Mouse (Mus musculus) thymus, postnatal 0 days (tissue): ENCODE results near the gene Sf3b2. TPM values are rescaled to one million over a fixed set of nuclear protein-coding genes. Genes with fewer than 3 reads are reported as not detected.
A peak's percentile ranks its signal among the peaks of the same experiment; 100 is the strongest.

Experiments used
- DNase-seq: peaks from one replicate; pipeline ENCODE4 v3.0.0-alpha.2; 2015; ENCODE audit warnings: low spot score
- polyA plus RNA-seq: library from polyadenylated mRNA; unstranded; fragments of >200 nt; fragmentation: Nextera tagmentation; extraction: Ambion mirVana; gene quantifications from 2 replicates; pipeline ENCODE4 v1.2.1, GENCODE M21; 2015

Sf3b2 gene
- polyA plus RNA-seq = 294 and 319 TPM in 2 replicates

DNA sequence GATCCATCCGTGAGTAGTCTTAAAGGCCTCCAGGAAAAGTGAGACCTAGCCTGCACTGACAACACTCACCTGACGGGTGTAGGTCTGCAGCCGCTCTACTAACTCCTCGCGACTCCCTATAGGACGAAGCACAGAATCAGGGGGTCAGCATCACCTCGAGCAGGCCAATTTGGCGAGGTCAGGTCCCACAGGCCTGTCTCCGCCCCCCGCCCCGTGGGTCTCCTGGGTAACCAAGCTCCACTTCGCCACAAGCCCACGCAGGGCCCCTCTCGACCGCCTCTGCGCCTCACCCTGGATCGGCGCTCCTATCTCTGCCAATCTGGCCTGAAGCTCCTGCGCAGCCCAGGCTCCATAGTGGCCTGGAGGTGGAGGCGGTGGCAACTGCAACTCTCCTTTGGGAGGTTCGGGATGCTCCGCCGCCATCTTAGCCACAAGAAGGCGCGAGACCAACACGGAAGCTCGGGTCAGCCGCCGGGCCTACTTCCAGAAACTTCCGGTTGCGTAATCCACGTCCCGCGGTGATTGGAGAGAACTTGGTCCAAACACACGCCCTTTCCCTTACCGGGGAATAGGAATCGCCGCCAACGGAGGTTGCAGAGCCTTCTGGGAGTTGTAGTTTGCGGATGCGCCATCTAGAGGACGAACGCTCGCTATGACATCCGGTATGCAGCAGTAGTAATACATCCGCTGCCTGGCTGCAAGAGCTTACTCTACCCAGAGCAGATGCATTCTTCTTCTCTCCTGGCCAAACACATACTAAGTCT, at the start of gene Sf3b2:
TSS of gene Sf3b2 (minus strand) at position 484 of the 764 bp plus-strand sequence.
- peak; percentile 99 for DNase-seq

DNA sequence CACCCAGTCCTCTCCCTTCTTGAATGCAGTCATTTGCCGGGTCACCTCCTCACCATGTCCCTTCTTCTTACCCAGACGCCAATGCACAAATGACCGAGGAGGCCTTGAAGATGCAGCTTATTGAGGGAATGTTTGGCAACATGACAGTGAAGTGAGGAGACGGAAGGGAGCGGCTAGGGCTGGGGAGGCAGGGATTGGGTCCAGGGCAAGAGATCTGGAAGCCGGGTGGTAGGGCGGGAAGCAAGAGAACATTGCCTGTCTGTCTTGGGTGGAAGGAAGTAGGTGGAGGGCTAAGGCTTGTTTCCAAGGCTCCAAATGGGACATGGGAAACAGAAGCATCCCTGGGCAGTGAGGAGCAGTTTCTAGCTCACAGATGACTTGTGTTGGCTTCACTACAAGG, 46.1 kb upstream of the Sf3b2 start:
- no peak for DNase-seq

DNA sequence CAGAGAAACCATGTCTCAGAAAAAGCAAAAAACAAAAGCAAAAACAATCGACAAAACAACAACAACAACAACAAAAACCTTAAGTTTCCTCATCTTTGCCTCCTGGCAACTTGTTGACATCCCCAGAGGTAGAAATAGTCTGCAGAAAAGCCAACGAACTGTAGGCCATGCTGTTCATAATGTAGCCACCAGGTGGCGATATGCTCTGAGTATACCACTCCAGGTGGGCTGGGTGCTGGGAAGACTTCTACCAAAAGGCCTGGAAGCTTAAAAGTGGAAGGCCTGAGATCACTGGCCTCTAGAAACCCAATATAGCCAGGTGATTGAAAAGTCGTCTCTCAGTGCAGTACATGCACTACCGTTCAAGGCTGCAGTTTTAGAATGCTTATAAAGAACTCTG, 42.7 kb upstream of the Sf3b2 start:
- DNase-seq = peak; percentile 80

DNA sequence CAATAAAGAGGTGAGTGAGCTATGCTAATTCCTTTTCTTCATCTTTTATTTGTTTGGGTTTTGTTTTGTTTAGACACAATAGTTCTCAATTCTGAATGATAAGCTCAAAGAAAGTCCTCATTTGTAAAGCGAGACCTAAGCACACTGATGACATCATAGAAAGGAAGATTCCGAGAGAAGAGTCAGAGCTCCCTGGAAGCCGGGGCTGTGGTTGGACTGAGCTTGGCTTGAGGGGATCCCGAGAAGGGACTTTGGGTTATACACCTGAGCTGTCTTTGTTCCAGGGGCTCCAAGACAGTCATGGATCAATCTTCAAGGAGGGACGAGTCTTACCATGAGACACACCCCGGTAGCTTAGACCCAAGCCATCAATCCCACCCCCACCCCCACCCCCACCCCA, 40.2 kb upstream of the Sf3b2 start, which contains the start of gene Catsper1:
TSS of gene Catsper1 (plus strand) at position 301 of the 400 bp plus-strand sequence.
- DNase-seq = no peak

DNA sequence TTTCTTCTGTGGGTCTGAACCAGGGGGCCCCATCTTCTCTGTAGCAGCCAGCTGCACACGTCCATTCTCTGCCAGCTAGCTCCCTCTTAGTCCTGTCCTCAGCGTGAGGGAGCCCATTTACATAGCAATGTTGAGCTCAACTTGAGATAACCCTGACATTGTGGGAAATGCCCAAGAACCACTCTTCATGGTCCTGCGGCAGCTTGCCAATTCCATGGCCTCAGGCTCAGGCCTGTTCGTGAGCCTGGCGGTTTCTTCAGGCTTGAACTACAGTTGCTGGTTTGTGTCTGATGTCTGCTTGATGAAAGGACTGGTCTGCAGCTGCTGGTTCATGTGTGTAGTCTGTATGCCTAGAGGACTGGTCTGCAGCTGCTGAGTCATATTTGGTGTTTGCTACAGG, 39.5 kb upstream of the Sf3b2 start:
- DNase-seq = no peak

- DNase-seq = no peak
Measured at GRCm38 (mm10) chr19:5327970-5328369, 32.7 kb upstream of the Sf3b2 start.

- DNase-seq = peak; percentile 40
Measured at GRCm38 (mm10) chr19:5323801-5324200, 28.5 kb upstream of the Sf3b2 start.

- no peak for DNase-seq
Measured at GRCm38 (mm10) chr19:5313189-5313588, 17.9 kb upstream of the Sf3b2 start.

DNA sequence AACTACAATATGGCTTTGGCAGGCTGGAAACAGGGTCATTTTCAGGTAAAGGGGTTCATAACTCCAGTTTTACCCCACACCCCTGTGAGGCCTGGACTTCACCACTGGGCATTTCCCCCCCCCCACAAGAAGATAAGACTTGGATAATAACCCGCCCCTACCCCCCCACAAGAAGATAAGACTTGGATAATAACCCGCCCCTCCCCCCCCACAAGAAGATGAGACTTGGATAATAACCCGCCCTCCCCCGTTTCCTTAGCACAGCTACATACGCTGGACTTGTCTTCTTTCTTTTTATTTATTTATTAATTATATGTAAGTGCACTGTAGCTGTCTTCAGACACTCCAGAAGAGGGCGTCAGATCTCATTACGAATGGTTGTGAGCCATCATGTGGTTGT, 13.8 kb upstream of the Sf3b2 start:
- DNase-seq = no peak

DNA sequence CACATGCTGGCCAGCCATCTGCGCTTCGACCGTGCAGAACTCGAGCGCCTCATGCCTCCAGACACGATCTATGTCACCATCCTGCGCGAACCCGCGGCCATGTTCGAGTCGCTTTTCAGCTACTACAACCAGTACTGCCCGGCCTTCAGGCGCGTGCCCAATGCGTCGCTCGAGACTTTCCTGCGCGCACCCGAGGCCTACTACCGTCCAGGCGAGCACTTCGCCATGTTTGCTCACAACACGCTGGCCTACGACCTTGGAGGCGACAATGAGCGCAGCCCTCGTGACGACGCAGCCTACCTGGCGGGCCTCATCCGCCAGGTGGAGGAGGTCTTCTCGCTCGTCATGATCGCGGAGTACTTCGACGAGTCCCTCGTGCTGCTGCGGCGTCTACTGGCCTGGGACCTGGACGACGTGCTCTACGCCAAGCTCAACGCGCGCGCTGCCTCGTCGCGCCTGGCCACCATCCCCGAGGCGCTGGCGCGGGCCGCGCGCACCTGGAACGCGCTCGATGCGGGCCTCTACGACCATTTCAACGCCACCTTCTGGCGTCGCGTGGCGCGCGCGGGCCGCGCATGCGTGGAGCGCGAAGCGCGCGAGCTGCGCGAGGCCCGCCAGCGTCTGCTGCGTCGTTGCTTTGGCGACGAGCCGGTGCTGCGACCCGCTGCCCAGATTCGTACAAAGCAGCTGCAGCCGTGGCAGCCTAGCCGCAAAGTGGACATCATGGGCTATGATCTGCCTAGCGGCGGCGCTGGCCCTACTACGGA, 11.9 kb upstream of the Sf3b2 start:
- peak; percentile 52 for DNase-seq

DNA sequence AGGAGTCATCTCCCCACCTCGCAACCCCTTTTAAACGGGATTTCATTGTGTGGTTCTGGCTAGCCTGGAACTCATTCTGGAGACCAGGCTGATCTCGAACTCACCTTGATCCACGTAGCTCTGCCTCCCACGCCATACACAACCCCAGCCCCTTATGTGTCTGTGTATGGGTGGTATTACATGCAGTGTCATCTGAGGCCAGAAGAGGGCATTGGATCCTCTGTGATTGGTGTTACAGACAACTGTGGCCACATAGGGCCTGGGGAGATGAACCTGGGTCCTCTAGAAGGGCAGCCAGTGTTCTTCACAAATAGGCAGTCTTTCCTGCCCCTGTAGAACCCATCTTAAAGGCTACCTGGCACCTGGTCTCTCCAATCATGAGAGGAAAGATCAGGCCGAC, 11.0 kb upstream of the Sf3b2 start:
- DNase-seq = no peak

DNA sequence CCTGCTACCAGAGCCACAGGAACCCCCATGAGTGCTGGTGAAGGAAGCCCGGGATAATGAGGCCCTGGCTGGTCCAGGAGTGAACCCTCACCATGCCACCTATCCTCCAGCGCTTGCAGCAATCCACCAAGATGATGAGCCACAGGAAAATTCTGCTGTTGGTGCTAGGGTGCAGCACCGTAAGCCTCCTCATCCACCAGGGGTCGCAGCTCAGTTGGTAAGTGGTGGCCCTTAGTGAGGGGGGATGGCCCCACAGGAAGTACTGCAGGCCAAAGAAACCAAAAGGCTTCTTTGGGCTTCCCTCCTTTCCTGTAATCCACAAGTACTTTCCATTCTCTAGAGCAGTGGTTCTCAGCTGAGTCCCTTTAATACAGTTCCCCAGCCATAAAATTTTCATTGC, 7.2 kb upstream of the Sf3b2 start:
- peak; percentile 88 for DNase-seq

GRCm38 (mm10) chr19:5300588-5300987, 5.3 kb upstream of the Sf3b2 start:
- no peak for DNase-seq

DNA sequence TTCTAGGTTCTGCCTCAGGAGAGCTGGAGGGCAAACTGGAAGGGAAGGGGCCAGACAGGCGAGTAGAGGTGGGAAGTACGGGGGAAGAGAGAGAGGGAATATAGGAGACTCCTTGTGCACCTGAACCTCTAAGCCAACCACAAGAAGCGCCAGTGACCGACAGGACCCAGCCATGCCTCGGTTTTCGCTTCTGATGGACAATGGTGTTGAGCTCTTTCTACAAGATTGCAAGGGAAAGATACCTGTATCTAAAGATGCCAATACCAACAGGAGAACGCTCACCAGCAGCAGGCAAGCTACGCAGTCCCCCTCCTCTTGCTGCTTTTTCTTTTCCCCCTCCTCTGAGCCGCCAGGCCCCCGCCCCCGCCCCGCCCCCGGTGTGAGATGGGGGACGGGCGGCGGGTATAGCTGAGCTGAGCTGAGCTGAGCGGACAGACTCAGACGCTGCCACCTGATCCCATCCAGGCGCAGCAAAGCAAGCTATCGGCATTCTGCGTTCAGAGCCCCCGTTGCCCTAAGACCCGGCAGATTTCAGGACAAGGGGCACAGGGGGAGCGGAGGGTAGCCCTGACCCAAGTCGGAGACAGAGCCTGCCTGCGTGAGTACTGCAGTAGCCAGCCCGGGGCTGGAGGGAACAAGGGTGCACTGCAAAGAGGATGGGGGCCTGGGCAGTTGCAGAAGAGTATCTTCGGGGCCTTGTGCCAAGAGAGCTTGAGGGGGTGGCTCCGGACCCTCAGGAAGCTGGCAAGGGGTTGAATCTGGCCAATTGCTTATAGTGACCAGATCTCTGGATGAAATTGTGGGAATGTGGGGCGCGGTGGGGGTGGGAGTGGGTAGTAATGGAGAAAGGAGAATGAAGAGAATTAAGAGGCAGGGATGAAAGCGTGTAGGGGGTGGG, 2.9 kb upstream of the Sf3b2 start, which contains the start of gene Gal3st3:
TSS of gene Gal3st3 (plus strand) at position 429 of the 898 bp plus-strand sequence.
- no peak for DNase-seq

GRCm38 (mm10) chr19:5296630-5297029, 1.4 kb upstream of the Sf3b2 start:
- DNase-seq = no peak

- DNase-seq = no peak
Measured at GRCm38 (mm10) chr19:5295736-5296075, 451 bp upstream of the Sf3b2 start.

GRCm38 (mm10) chr19:5278381-5278780, 16.9 kb downstream of the Sf3b2 start:
- DNase-seq = no peak

DNA sequence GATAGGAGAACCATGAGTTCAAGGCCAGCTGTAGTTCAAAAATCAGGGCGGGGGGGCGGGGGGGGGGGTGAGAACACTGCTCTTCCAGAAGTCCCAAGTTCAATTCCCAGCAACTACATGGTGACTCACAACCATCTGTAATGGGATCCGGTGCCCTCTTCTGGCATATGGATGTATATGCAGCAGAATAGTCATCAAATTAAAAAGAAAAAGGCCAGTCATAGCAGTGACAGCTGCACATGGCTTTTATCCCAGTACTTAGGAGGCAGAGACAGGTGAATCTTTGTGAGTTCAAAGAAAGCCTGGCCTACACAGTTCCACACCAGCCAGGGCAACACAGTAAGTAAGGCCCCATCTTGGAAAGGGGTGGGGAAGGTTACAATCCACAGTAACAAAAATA, 18.1 kb downstream of the Sf3b2 start:
- peak; percentile 13 for DNase-seq

GRCm38 (mm10) chr19:5276531-5276930, 18.7 kb downstream of the Sf3b2 start:
- no peak for DNase-seq

- DNase-seq = no peak
Measured at GRCm38 (mm10) chr19:5275736-5276135, 19.5 kb downstream of the Sf3b2 start.

- DNase-seq = no peak
Measured at GRCm38 (mm10) chr19:5274641-5275040, 20.6 kb downstream of the Sf3b2 start.

DNA sequence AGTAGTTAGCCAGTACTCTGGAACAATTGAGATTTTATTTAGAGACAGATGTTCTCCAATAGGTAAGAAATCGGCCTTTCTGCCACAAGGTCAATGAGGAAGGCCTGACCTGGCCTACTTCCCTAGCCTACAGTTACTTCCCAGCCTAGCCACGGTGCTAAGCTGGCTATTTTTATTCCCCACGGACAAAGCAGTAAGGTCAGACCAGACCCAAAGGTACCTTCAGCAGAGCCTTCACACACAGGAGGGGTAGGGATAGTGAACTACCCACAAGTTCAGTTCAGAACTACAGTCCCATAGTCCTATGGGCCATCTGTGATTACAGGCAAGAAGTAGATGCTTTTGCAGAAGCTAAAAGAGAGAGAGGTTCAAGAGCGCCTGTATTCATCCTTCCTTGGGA, 21.3 kb downstream of the Sf3b2 start:
- DNase-seq = no peak
